Mouse (Mus musculus) adrenal gland (tissue): ENCODE results near the gene Tceal8.

Source experiments
- intact Hi-C: fragments of 180-260 bp; cut with DNase I; formaldehyde crosslinking; loops from one replicate; pipeline ENCODE4 v1.15.1; 2025
- microRNA-seq, 2 experiments: library from miRNA; unstranded; fragments of <30 nt; microRNA quantifications; one replicate each; pipeline ENCODE4; 2019

The Tceal8 gene

DNA sequence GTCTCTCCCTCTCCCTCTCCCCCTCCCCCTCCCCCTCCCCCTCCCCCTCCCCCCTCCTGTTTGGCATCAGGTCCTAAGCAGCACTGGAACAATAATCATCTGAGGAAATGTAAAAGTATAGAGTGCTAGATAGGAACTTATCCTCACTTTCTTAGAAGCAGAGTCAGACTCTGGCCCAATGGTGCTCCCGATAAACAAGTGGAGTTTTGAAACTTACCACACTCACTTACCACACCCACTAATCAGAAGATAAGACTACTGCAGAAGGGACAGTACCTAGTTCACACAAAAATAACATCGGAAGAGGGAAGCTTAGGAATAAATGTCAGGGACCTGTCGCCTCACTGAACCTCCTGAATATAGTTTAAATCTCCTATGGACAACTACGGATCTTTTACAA is 36.6 kb downstream of the Tceal8 start:
- intact Hi-C loops, result no loop called here

DNA sequence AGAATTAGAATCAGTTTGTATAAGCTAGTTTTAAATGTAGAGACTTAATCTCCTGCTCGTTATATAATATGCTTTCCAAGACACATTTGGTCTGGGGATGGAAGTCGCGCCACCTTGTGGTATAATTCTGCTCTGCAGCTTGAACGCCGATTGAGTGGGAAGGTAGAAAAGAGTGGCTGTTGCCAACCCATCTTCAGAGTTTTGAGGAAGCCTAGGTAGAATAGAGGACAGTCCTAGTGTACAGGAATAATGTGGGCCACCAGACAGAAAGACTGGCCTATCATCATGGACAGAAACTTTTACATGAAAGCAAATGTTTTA is 44.4 kb downstream of the Tceal8 start:
- intact Hi-C loops, result no loop called here

GRCm38 (mm10) chrX:136127038-136127743 is 45.0 kb downstream of the Tceal8 start:
- intact Hi-C loops, result no loop called here

Small RNAs within 50 kb of the gene (microRNA-seq; reads per million reads assigned to microRNA genes)
- gene Mir6383, result 0 reads per million in 2 experiments
